Mouse (Mus musculus) thymus, postnatal 4 days (tissue): ENCODE measurements around the gene Timp3.

Source experiments
- DNase-seq: peaks from one replicate; pipeline ENCODE4 v3.0.0; 2021

Gene Timp3

GRCm38 (mm10) chr10:86392399-86392798 is 92.2 kb downstream of the Timp3 start:
- no peak for DNase-seq

- no peak for DNase-seq
Observed at GRCm38 (mm10) chr10:86397577-86398346, 97.6 kb downstream of the Timp3 start.

- no peak for DNase-seq
Observed at GRCm38 (mm10) chr10:86398347-86398720, 98.2 kb downstream of the Timp3 start.
